Mouse (Mus musculus): ENCODE measurements at regions not wholly inside any gene's neighbourhood (a gene's known extent, or its start where the extent isn't known, plus 50 kb on each side); places are given as distances from the start of the nearest gene placed in this dataset.

DNA sequence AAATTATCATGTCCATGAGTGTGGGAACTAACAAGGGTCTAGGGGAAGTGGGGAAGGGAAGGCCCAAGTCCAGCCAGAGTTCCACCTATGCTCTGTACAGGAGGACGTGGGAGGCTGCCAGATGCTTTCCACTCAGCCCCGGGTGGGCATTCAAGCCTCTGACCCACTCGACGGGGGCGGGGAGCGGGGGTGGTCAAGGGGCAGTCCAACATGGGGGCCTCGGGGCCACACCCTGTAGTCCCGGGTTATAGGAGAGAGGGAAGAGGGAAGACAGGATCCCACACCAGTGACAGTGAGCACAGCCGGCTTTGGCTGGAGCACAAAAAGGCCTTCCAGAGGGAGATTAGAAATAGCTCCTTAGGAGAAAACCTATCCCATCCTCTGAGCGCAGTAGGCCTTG is 283.1 kb upstream of the Ddi1 start:
- no peak for DNase-seq

DNA sequence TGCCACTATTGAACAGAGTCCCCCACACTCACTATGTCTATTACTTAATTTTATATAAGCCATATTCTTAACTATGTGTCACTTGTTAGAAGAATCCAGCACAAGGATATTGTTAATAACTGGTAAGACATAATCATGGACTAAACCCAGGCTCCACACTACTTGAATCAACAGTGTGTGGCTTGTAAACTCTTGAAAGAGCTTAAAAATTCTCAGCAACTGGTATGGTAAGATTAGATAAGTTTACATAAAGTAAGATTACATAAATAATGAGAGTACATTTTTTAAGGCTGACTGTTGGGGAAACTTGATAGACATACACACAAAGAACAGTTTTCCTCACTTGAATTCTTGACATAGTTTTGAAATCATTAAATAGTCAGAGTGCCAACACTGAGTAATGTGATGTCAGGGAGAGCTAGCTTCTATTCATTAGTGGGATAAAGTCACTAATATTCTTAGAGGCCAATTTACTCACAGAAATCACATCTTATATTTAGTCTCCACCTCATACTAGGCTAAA is 270.6 kb upstream of the Ddi1 start:
- DNase-seq = no peak

DNA sequence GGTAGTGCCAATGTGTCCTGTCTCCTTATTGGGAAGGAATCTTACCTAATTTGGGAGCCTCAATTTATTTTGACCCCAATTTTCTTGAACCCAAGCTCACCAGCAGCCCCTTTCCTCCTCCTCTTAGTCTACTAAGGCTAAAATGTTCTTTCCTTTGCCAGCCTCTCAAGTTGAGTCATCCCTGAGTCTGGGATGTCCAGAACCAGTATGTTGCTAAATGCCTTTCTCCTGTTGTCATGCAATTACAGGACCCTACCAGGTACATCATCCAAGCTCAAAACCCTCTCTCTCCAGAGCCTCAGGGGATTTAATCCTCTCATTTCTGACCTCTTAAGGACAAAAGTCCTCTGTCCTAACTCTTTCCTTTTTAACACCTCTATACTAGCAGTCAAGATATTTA is 259.2 kb upstream of the Ddi1 start:
- no peak for DNase-seq

DNA sequence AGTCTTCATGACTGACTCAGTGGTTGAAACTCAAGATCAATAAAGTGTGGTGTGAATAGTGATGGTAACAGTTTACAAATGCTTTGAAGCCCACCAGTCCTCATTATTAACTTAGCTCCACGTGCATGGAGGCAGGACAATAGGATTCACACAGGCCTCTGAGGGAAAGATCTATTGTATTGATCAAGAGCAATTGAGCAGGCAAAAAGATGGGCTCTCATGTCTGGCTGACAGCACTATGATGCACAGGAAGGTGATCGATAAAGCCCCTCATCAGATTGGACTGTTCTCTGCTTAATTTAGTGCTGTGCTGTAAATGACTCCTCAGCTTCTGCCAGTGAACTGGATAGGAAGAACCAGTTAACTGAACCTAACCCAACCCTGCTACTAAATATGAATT is 247.5 kb upstream of the Ddi1 start:
- no peak for DNase-seq

DNA sequence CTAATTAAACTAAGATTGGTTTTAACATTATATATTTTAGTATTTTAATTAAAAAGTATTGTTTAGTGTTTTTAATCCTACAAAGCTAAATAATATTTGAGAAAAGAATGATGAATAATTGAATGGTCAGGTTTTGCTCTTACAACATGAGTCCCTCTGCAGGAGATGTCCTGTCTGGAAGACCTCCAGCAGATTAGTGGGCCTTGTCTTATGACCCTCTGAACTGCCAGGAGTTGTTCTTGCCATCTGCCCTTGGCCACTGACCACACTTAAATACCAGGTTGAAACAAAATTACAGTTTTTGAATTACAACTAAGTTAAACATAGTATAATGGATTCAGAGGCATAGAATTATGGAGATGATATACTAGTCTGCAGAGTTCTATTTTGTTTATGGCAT is 228.1 kb upstream of the Ddi1 start:
- DNase-seq = no peak

DNA sequence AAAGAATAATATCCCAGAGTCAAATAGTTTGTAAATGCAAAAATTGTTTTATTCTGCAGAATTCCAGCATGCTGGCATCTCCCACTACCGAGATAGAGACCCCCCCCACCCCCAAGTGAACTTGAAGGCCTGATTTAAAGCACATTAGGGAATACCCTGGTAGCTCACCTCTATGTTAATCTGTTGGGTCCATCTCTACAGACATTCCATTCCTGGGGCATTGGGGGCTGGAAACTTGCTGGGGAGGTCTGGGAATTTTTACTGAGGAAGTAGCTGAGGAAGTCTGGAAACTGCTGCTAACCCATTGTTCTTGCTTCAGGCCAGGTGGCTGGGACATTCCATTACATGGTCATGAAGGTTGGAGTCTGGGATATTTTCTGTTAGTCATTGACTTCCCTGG is 210.8 kb upstream of the Ddi1 start:
- DNase-seq = no peak

DNA sequence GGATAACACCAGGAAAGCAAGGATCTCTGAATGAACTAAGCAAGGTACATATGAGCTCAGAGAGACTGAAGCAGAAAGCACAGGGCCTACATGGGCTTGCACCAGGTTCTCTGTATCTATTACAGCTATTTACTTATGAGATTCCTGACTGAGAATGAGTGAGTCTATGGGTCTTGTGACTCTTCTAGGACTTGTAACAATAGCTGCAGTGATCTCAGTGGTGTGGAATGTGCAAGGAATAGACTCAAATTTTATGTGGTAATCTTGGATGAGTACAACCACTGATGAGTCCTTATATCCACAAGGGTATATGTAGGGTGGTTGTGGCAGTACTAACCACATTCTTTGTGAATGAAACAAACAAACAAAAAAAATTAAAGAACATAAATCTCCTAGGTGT is 184.9 kb upstream of the Ddi1 start:
- no peak for DNase-seq

DNA sequence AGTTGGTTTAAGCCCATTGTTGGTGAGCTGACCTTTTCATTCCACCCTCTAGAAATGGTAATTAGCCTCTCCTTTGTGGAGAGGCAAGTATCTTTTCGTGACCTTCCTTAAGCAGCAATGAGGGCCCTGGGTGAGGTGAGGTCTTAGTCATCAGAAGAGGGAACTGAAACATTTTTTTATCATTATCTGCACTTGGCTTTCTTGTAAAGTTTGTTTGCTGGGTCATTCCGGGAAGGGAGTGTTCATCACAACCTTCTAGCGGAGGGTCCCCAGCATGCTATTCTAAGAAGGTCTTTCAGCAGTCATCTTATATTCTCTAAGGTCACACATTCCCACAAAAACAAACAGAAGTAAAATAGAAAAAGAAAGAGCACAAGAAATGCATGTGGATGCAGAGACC is 165.6 kb upstream of the Ddi1 start:
- no peak for DNase-seq

DNA sequence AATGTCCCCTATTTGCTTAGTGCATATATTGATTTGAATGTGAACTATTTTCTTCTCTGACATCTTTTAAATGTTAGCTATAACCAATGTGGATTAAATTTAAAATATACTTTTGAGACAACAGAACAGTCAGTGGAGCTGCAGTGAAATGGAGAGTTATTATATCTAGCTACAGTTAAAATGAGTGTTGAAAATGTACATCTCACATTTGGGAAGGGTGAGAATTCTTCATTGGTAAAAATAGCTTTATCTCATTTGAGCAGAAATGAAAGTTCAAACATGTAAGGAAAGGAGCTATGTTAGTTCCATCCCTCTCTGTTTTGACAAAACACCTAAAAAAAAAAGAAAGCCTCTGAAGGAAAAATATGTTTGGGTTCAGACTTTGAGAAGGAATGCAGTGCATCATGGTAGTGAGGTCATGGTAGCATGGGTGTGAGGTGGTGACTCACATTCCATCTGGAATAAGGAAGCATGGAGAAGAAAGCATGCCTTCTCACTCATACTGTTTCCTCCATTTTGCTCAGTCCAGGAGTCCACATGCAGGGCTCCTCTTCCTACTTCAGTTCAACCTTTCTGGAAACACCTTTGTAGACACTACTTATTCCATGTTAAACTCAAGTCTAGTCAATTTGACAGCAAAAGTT is 164.3 kb upstream of the Ddi1 start:
- no peak for DNase-seq

DNA sequence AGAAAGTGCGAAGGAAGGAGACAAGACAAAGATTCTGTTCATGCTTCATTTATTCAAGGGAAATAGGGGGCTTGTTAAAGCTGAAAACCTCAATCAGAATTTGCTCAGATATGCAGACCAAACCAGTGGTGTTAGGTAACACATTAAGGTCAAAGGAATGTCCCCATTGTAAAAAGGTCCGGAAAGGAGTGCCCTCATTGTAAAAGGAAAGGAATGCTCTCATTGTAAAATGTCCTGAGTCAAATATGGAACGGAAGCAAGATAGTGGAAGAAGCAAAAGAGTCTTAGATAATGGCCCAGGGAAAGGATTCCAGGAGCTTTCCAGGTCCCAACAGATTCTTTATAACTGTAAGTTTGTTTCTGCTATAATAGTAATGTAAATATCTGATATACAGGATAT is 161.2 kb upstream of the Ddi1 start:
- peak in 1 of 2 experiments; percentile 2 for DNase-seq

DNA sequence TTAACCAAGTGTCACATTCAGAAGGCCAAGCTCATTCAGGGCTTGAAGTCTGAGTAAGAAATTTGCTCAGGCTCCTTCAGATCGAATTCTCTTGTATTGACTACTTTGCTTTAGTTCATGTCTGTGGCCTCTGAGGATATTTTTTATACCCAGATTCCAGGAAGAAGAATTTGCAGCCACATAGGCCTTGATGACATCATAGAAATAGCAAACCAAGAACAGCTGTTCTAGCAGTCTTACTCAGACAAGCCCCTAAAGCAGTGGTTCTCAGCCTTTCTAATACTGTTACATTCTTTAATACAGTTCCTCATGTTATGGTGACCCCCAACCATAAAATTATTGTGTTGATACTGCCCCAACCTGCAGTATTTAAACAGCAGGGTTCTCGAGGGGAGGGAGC is 160.8 kb upstream of the Ddi1 start:
- DNase-seq = no peak
